Mouse (Mus musculus) midbrain, embryonic 16.5 days (tissue): Measurements from ENCODE around the gene Sbno2. TPM values are rescaled to one million over a fixed set of nuclear protein-coding genes. Genes with fewer than 3 reads are reported as not detected.

Experiments
- ATAC-seq: fragments of 200-750 bp; cut with Nextera tagmentation; 2 replicates; pipeline ENCODE4 v1.8.0; 2017; ENCODE audit warnings: moderate TSS enrichment
- H3K27ac ChIP-seq: fragments of 300-500 bp; sonication (generic); 2 replicates; pipeline ENCODE4 v1.5.1; 2014; ENCODE audit warnings: mild to moderate bottlenecking, low read length, mixed read lengths
- H3K27me3 ChIP-seq: fragments of 300-500 bp; sonication (generic); 2 replicates; pipeline ENCODE4 v1.6.1; 2014; ENCODE audit warnings: low read depth, low read length, mixed read lengths; ENCODE audit not compliant: control insufficient read depth, insufficient read depth
- H3K36me3 ChIP-seq: fragments of 300-500 bp; sonication (generic); 2 replicates; pipeline ENCODE4 v1.6.1; 2014; ENCODE audit warnings: mild to moderate bottlenecking, low read length, moderate library complexity, mixed read lengths; ENCODE audit not compliant: control insufficient read depth, insufficient read depth
- H3K4me1 ChIP-seq: fragments of 300-500 bp; sonication (generic); 2 replicates; pipeline ENCODE4 v1.6.1; 2014; ENCODE audit warnings: mild to moderate bottlenecking, low read length, mixed read lengths; ENCODE audit not compliant: control insufficient read depth, insufficient read depth
- H3K4me2 ChIP-seq: fragments of 300-500 bp; sonication (generic); 2 replicates; pipeline ENCODE4 v1.6.1; 2014; ENCODE audit warnings: mild to moderate bottlenecking, low read length, mixed read lengths
- H3K4me3 ChIP-seq: fragments of 300-500 bp; sonication (generic); 2 replicates; pipeline ENCODE4 v1.5.1; 2014; ENCODE audit warnings: low read depth, mild to moderate bottlenecking, low read length, moderate library complexity, mixed read lengths
- H3K9ac ChIP-seq: fragments of 300-500 bp; sonication (generic); 2 replicates; pipeline ENCODE4 v1.6.1; 2014; ENCODE audit warnings: low read depth, low read length, mixed read lengths
- H3K9me3 ChIP-seq: fragments of 300-500 bp; sonication (generic); replicated peaks from 2 replicates; pipeline ENCODE4 v1.6.1; 2014; ENCODE audit warnings: mild to moderate bottlenecking, low read length, mixed read lengths; ENCODE audit not compliant: control insufficient read depth, poor library complexity, severe bottlenecking
- WGBS: fragments of 180-500 bp; shearing (Covaris S2); extraction: QIAGEN DNeasy Blood & Tissue Kit; methylation state at CpG from one replicate; pipeline ENCODE4 v1.1.7; 2014; 5-methylcytosine and 5-hydroxymethylcytosine counted together
- polyA plus RNA-seq: library from polyadenylated mRNA; unstranded; fragments of >200 nt; fragmentation: Nextera tagmentation; extraction: Ambion mirVana; gene quantifications from 2 replicates; pipeline ENCODE4 v1.2.1, GENCODE M21; 2015

The Sbno2 gene
- polyA plus RNA-seq, 1 experiment from 2014 or later: 11.6 TPM

GRCm38 (mm10) chr10:80094684-80095083 is 10.7 kb downstream of the Sbno2 start:
- Histone ChIP-seq H3K4me1 (no peaks in the 10 kb centered on the region), H3K4me3 (no peak overlapping the region), H3K9me3 (no peaks in the 10 kb centered on the region), H3K36me3 (no peaks in the 10 kb centered on the region), H3K9ac (no peak overlapping the region), H3K27me3 (no peaks in the 10 kb centered on the region), H3K4me2 (no peak overlapping the region), H3K27ac (no peak overlapping the region)
- ATAC-seq: no peak
- 79% methylated on average over 3 of the region's 3 CpGs for WGBS

DNA sequence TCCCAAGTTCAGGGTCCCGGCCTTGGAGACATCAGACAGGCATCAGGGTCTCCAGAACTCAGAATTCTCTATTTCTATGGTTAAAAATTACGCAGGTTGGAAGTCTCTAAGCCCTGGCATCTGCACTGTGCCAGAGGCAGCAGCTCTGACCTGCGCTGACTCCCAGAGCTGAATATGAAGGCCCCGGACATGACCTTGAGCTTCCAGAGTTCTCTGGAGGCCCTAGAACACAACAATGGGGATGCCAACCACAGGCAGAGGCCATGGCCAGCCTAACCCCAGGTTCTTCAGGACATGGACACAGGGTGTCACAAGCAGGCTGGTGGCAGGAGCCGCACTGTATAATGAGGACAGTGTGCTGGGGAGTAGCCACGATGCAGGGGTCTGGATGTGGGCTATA is 11.3 kb downstream of the Sbno2 start:
- H3K27ac ChIP-seq: no peak overlapping the region
- H3K4me3 ChIP-seq: no peak overlapping the region
- no peaks in the 10 kb centered on the region for H3K4me1 ChIP-seq
- H3K4me2 ChIP-seq: no peak overlapping the region
- H3K27me3 ChIP-seq: no peaks in the 10 kb centered on the region
- 95% methylated on average over 6 of the region's 6 CpGs for WGBS
- H3K9me3 ChIP-seq: no peaks in the 10 kb centered on the region
- no peaks in the 10 kb centered on the region for H3K36me3 ChIP-seq
- no peak for ATAC-seq
- H3K9ac ChIP-seq: no peak overlapping the region

- H3K9me3 ChIP-seq: no peaks in the 10 kb centered on the region
- H3K27ac ChIP-seq: no peak overlapping the region
- H3K4me1 ChIP-seq: no peaks in the 10 kb centered on the region
- no peak overlapping the region for H3K9ac ChIP-seq
- H3K4me2 ChIP-seq: no peak overlapping the region
- H3K36me3 ChIP-seq: no peaks in the 10 kb centered on the region
- ATAC-seq: no peak
- no peak overlapping the region for H3K4me3 ChIP-seq
- H3K27me3 ChIP-seq: no peaks in the 10 kb centered on the region
- 79% methylated on average over 5 of the region's 5 CpGs for WGBS
Measured at GRCm38 (mm10) chr10:80092690-80093089, 12.7 kb downstream of the Sbno2 start.

- no peak for ATAC-seq
- no peak overlapping the region for H3K9ac ChIP-seq
- WGBS: 88% methylated on average over 6 of the region's 6 CpGs
- H3K36me3 ChIP-seq: no peaks in the 10 kb centered on the region
- no peaks in the 10 kb centered on the region for H3K27me3 ChIP-seq
- no peak overlapping the region for H3K27ac ChIP-seq
- H3K4me1 ChIP-seq: no peaks in the 10 kb centered on the region
- H3K4me2 ChIP-seq: no peak overlapping the region
- no peaks in the 10 kb centered on the region for H3K9me3 ChIP-seq
- H3K4me3 ChIP-seq: no peak overlapping the region
Measured at GRCm38 (mm10) chr10:80091527-80091926, 13.8 kb downstream of the Sbno2 start.

GRCm38 (mm10) chr10:80089146-80089545 is 16.2 kb downstream of the Sbno2 start:
- Histone ChIP-seq H3K27me3 (no peaks in the 10 kb centered on the region), H3K36me3 (no peaks in the 10 kb centered on the region), H3K4me3 (no peak overlapping the region), H3K4me1 (no peaks in the 10 kb centered on the region), H3K9ac (no peak overlapping the region), H3K27ac (no peak overlapping the region), H3K9me3 (no peaks in the 10 kb centered on the region), H3K4me2 (no peak overlapping the region)
- no peak for ATAC-seq
- WGBS: 54% methylated on average over 4 of the region's 4 CpGs

DNA sequence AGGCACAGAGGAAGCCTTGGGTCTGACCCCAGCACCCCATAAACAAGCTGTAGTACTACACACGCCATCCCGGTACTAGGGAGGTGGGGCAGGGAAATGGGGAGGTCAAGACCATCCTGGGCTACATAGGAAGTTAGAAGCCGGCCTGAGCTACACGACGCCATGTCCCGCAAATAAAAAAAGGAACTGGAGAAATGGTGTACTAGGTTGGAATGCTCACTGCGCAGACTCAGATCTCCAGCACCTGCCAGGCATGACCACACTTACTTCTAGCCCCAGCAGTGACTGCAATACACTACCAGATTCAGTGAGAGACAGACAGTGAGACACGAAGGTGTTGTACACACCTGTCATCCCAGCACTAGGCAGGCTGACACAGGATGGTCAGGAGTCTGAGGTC is 17.9 kb downstream of the Sbno2 start:
- 92% methylated on average over 8 of the region's 8 CpGs for WGBS
- no peaks in the 10 kb centered on the region for H3K9me3 ChIP-seq
- H3K4me3 ChIP-seq: no peak overlapping the region
- H3K9ac ChIP-seq: no peak overlapping the region
- no peaks in the 10 kb centered on the region for H3K27me3 ChIP-seq
- no peak overlapping the region for H3K27ac ChIP-seq
- peaks cover 5% of the 10 kb centered on the region; the same call in 1 of the 2 replicates for H3K36me3 ChIP-seq
- no peak for ATAC-seq
- H3K4me2 ChIP-seq: no peak overlapping the region
- H3K4me1 ChIP-seq: no peaks in the 10 kb centered on the region

GRCm38 (mm10) chr10:80086847-80087246 is 18.5 kb downstream of the Sbno2 start:
- H3K9me3 ChIP-seq: no peaks in the 10 kb centered on the region
- peaks cover 9% of the 10 kb centered on the region; the same call in 1 of the 2 replicates for H3K36me3 ChIP-seq
- H3K4me3 ChIP-seq: no peak overlapping the region
- no peak for ATAC-seq
- whole genome bisulfite sequencing: 90% methylated on average over 3 of the region's 3 CpGs
- no peaks in the 10 kb centered on the region for H3K27me3 ChIP-seq
- no peak overlapping the region for H3K9ac ChIP-seq
- H3K27ac ChIP-seq: no peak overlapping the region
- H3K4me1 ChIP-seq: no peaks in the 10 kb centered on the region
- no peak overlapping the region for H3K4me2 ChIP-seq

DNA sequence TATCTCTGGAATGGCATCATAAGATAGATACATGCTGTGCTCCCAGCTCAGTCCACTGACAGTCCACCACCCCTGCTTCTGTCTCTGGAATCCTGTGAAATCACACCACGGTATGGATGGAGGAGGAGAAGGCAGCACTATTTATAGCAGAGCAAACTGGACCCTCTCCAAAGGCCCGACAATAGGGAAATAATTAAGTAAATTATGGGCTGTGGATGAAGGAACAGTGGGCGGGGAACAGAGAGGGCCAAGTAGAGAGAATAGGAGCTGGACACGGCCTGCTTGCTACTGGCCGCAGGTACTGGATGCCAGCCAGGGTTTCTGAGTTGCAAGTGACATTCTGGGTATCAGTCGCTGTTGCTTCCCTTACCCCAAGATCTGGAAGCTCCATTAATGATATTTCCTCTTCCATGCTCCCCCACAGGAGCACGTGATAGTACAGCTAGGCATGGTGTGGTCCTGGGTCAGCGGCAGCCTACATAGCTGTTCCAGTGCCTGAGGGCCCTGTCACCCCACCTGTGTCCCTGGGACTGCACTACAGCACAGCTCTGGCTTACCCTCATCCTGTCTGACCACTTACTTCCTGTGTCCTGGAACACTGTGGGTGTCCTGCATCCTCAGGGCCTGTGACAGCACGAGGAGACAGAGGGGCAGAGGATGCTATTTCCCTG is 20.4 kb downstream of the Sbno2 start:
- Histone ChIP-seq H3K9me3 (no peaks in the 10 kb centered on the region), H3K4me3 (no peak overlapping the region), H3K4me1 (no peaks in the 10 kb centered on the region), H3K9ac (no peak overlapping the region), H3K27ac (no peak overlapping the region), H3K27me3 (no peaks in the 10 kb centered on the region), H3K36me3 (peaks cover 21% of the 10 kb centered on the region; the same call in 1 of the 2 replicates), H3K4me2 (no peak overlapping the region)
- ATAC-seq: no peak
- WGBS: 83% methylated on average over 9 of the region's 9 CpGs

- H3K9ac ChIP-seq: no peak overlapping the region
- no peak overlapping the region for H3K27ac ChIP-seq
- no peak overlapping the region for H3K4me3 ChIP-seq
- no peaks in the 10 kb centered on the region for H3K9me3 ChIP-seq
- WGBS: 80% methylated on average over 3 of the region's 3 CpGs
- H3K4me1 ChIP-seq: no peaks in the 10 kb centered on the region
- H3K4me2 ChIP-seq: no peak overlapping the region
- peaks cover 21% of the 10 kb centered on the region; the same call in 1 of the 2 replicates for H3K36me3 ChIP-seq
- ATAC-seq: no peak
- H3K27me3 ChIP-seq: no peaks in the 10 kb centered on the region
Measured at GRCm38 (mm10) chr10:80081075-80081474, 24.3 kb downstream of the Sbno2 start.
